Mouse (Mus musculus) lung, adult 2 months (tissue): ENCODE results near the gene Gm8300.
"Not testable (repeated sequence)": the region's sequence is repeated elsewhere in the genome, so short reads cannot be mapped to it uniquely, and the experiment has no call there.

Experiments used
- CTCF ChIP-seq: fragments of 200-500 bp; IDR thresholded peaks from 2 replicates; pipeline ENCODE4 v1.5.1; 2011; ENCODE audit warnings: mild to moderate bottlenecking, low read length, control low read depth; ENCODE audit not compliant: insufficient read depth
- POLR2A ChIP-seq: fragments of 200-500 bp; IDR thresholded peaks from 2 replicates; pipeline ENCODE4 v1.6.1; 2011; ENCODE audit warnings: low read depth, mild to moderate bottlenecking, control low read depth, low read length, borderline replicate concordance; ENCODE audit errors: extremely low read depth

DNA sequence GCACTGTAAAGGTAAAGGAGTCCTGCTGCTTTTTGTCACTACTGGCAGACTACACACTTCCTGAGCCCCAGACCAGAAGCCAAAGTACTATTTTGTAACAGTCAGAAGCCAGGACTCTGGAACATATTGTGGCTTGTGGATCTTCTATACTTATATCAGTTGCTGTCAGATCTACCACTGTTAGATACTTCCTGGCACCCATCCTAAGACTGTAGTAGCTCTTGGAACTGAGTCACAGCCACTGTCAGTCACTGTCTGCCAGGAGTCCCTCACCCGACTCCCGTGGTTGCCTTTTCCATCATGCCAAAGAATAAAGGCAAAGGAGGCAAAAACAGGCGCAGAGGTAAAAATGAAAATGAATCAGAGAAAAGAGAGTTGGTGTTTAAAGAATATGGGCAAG is 19.7 kb upstream of the Gm8300 start, which contains the start of gene Gm5788:
- TF ChIP-seq CTCF, POLR2A: not testable (repeated sequence)
